Mouse (Mus musculus) cerebellum, adult 8-10 months (tissue): ENCODE measurements around the gene Atpif1.
"Not testable (repeated sequence)": the region's sequence is repeated elsewhere in the genome, so short reads cannot be mapped to it uniquely, and the experiment has no call there.

Experiments
- DNase-seq: peaks from one replicate; pipeline ENCODE4 v3.0.0; 2022

Gene Atpif1

DNA sequence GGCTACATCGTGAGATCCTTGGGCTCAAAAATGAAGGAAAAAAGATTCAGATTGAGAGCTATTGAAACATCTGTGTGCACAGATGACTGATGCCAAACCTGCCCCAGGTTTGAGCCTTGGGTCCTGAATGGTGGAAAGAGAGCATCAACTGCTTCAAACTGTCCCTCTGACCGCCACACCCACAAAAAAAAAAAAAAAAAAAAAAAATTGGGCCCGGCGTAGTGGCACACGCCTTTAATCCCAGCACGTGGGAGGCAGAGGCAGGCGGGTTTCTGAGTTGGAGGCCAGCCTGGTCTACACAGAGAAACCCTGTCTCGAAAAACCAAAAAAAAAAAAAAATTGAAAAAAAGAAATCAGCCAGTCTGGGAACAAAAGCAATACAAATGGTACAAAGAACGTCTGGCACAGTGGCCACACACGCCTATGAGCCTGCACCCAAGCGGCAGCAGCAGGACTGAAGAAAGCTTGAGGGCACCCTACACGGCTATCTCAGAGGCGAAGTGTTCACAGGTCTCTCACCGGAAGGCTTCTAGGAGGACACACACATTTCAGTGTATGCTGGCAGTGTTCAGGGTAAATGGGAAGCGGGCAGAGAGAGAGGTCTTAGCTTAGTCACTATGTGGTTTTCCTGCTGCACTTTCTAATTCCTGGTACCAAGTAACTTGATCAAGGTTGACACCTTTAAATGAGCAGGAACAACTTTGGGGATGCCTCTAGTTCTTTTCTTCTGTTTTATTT, 43.0 kb downstream of the Atpif1 start:
- DNase-seq: no peak

GRCm38 (mm10) chr4:132488976-132489375, 44.5 kb downstream of the Atpif1 start:
- DNase-seq: no peak

DNA sequence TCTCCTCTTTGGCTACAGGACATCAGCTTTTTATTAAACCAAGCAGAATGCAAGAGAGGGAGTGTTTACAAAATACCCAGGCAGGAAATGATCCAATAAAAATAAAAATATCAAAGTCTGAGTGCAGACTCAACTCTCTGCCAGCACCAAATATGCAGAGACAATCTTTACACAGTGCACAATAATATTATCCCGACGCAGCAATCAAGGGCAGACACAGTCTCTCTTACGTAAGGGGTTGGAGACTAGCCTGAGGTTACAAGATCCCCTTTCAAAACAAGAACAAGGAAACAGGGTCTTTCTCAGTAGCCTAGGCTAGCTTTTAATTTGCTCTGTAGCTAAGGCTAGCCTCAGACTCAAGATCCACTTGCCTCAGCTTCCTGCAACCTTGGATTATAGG, 44.9 kb downstream of the Atpif1 start:
- no peak for DNase-seq

DNA sequence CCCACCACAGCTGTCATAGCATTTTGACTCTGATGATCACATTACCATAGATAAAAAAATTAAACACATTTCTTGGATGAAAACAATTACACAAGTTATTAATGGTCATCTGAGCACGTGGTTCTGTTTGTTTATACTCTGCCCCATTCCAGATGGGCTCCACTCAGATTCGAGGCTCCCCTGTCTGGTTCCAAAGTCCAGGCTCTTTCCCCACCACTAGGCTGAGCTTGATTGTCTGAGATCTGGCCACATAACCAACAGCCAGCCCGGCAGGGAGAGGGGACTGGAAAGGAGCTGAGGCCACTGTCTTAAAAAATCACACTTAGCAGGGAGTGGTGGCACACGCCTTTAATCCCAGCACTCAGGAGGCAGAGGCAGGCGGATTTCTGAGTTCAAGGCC, 48.6 kb downstream of the Atpif1 start:
- DNase-seq: no peak

GRCm38 (mm10) chr4:132484231-132484630, 49.2 kb downstream of the Atpif1 start:
- DNase-seq: no peak

GRCm38 (mm10) chr4:132482956-132483608, 50.4 kb downstream of the Atpif1 start:
- no peak for DNase-seq

DNA sequence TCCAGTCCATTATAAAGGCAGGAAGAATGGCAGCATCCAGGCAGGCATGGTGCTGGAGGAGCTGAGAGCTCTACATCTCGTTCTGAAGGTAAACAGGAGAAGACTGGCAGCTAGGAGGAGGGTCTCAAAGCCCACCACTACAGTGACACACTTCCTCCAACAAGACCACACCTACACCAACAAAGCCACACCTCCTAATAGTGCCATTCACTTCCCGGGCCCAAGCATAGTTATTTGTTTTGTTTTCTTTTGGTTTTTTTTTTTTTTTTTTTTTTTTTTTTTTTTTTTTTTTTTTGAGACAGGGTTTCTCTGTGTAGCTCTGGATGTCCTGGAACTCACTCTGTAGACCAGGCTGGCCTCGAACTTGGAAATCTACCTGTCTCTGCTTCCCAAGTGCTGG, 51.4 kb downstream of the Atpif1 start:
- DNase-seq: not testable (repeated sequence)
